Mouse (Mus musculus): ENCODE data around the gene Rbm19. TPM values are rescaled to one million over a fixed set of nuclear protein-coding genes. Genes with fewer than 3 reads are reported as not detected.
A peak's percentile ranks its signal among the peaks of the same experiment; 100 is the strongest.

The Rbm19 gene
- total and polyA plus RNA-seq, 2 experiments from 2014 or later: 10.2 to 20.8 TPM

GRCm38 (mm10) chr5:120138406-120138805 lies 22.1 kb downstream of the Rbm19 start:
- Histone ChIP-seq H3K4me1 (ENCODE audit: control insufficient read depth, insufficient read depth) (peaks cover 9% of the 10 kb centered on the region; the same call in 1 of the 2 replicates), H3K9ac (replicated peaks; ENCODE audit: low read depth, low read length) (no peak overlapping the region), H3K9me3 (replicated peaks; ENCODE audit: control insufficient read depth, low read length) (no peaks in the 10 kb centered on the region), H3K4me3 (ENCODE audit: low read depth, low read length) (no peak overlapping the region), H3K27me3 (ENCODE audit: control insufficient read depth, insufficient read depth, low read length) (no peaks in the 10 kb centered on the region), H3K36me3 (replicated peaks; ENCODE audit: control insufficient read depth, insufficient read depth, low read length) (peaks cover 24% of the 10 kb centered on the region), H3K4me2 (ENCODE audit: low read depth, low read length) (no peak overlapping the region), H3K27ac (ENCODE audit: low read depth) (peak overlapping the region; percentile 32; the same call in 1 of the 2 replicates)
- WGBS: 22% methylated on average over 3 of the region's 3 CpGs
- ATAC-seq (ENCODE audit: insufficient read depth, low read depth): peak; percentile 54
- no peak for TF ChIP-seq CTCF (IDR thresholded peaks at IDR 0.05; ENCODE audit: low read depth)
- no peak for TF ChIP-seq EP300 (IDR thresholded peaks at IDR 0.05; ENCODE audit: low read depth)
- DNase-seq (ENCODE audit: low spot score): no peak

- Histone ChIP-seq H3K9me3 (replicated peaks; ENCODE audit: control insufficient read depth, low read length) (no peaks in the 10 kb centered on the region), H3K4me3 (ENCODE audit: low read depth, low read length) (no peak overlapping the region), H3K27ac (ENCODE audit: low read depth) (no peak overlapping the region), H3K36me3 (replicated peaks; ENCODE audit: control insufficient read depth, insufficient read depth, low read length) (peaks cover 24% of the 10 kb centered on the region), H3K27me3 (ENCODE audit: control insufficient read depth, insufficient read depth, low read length) (no peaks in the 10 kb centered on the region), H3K4me2 (ENCODE audit: low read depth, low read length) (no peak overlapping the region), H3K4me1 (ENCODE audit: control insufficient read depth, insufficient read depth) (peaks cover 9% of the 10 kb centered on the region; the same call in 1 of the 2 replicates), H3K9ac (replicated peaks; ENCODE audit: low read depth, low read length) (no peak overlapping the region)
- no peak for DNase-seq (ENCODE audit: low spot score)
- ATAC-seq (ENCODE audit: insufficient read depth, low read depth): 0 out of 2 replicates have a peak, but pooled peaks have one; percentile 21
- 56% methylated on average over 8 of the region's 8 CpGs for WGBS
- TF ChIP-seq CTCF (IDR thresholded peaks at IDR 0.05; ENCODE audit: low read depth) (no peak), EP300 (IDR thresholded peaks at IDR 0.05; ENCODE audit: low read depth) (no peak)
These were observed 23.0 kb downstream of the Rbm19 start for GRCm38 (mm10) chr5:120139224-120139623.

- ATAC-seq (ENCODE audit: insufficient read depth, low read depth) (no peak), DNase-seq (ENCODE audit: low spot score) (no peak)
- Histone ChIP-seq H3K9me3 (replicated peaks; ENCODE audit: control insufficient read depth, low read length) (no peaks in the 10 kb centered on the region), H3K36me3 (replicated peaks; ENCODE audit: control insufficient read depth, insufficient read depth, low read length) (peaks cover 40% of the 10 kb centered on the region), H3K27ac (ENCODE audit: low read depth) (no peak overlapping the region), H3K4me3 (ENCODE audit: low read depth, low read length) (no peak overlapping the region), H3K4me2 (ENCODE audit: low read depth, low read length) (no peak overlapping the region), H3K4me1 (ENCODE audit: control insufficient read depth, insufficient read depth) (no peaks in the 10 kb centered on the region), H3K9ac (replicated peaks; ENCODE audit: low read depth, low read length) (no peak overlapping the region), H3K27me3 (ENCODE audit: control insufficient read depth, insufficient read depth, low read length) (no peaks in the 10 kb centered on the region)
- peak; percentile 33 for TF ChIP-seq CTCF (IDR thresholded peaks at IDR 0.05; ENCODE audit: low read depth)
- no peak for TF ChIP-seq EP300 (IDR thresholded peaks at IDR 0.05; ENCODE audit: low read depth)
- 53% methylated on average over 7 of the region's 7 CpGs for WGBS
These were observed 27.7 kb downstream of the Rbm19 start for GRCm38 (mm10) chr5:120143941-120144340.

GRCm38 (mm10) chr5:120145371-120146050 lies 29.2 kb downstream of the Rbm19 start:
- 80% methylated on average over 19 of the region's 19 CpGs for WGBS
- Histone ChIP-seq H3K9ac (replicated peaks; ENCODE audit: low read depth, low read length) (no peak overlapping the region), H3K4me1 (ENCODE audit: control insufficient read depth, insufficient read depth) (no peaks in the 10 kb centered on the region), H3K4me2 (ENCODE audit: low read depth, low read length) (no peak overlapping the region), H3K36me3 (replicated peaks; ENCODE audit: control insufficient read depth, insufficient read depth, low read length) (peaks cover 36% of the 10 kb centered on the region), H3K4me3 (ENCODE audit: low read depth, low read length) (no peak overlapping the region), H3K9me3 (replicated peaks; ENCODE audit: control insufficient read depth, low read length) (no peaks in the 10 kb centered on the region), H3K27me3 (ENCODE audit: control insufficient read depth, insufficient read depth, low read length) (no peaks in the 10 kb centered on the region), H3K27ac (ENCODE audit: low read depth) (no peak overlapping the region)
- DNase-seq (ENCODE audit: low spot score) (no peak), ATAC-seq (ENCODE audit: insufficient read depth, low read depth) (no peak)
- no peak for TF ChIP-seq EP300 (IDR thresholded peaks at IDR 0.05; ENCODE audit: low read depth)
- no peak for TF ChIP-seq CTCF (IDR thresholded peaks at IDR 0.05; ENCODE audit: low read depth)

GRCm38 (mm10) chr5:120146051-120146385 lies 29.8 kb downstream of the Rbm19 start:
- Histone ChIP-seq H3K4me2 (ENCODE audit: low read depth, low read length) (no peak overlapping the region), H3K9me3 (replicated peaks; ENCODE audit: control insufficient read depth, low read length) (no peaks in the 10 kb centered on the region), H3K9ac (replicated peaks; ENCODE audit: low read depth, low read length) (no peak overlapping the region), H3K27me3 (ENCODE audit: control insufficient read depth, insufficient read depth, low read length) (no peaks in the 10 kb centered on the region), H3K36me3 (replicated peaks; ENCODE audit: control insufficient read depth, insufficient read depth, low read length) (peaks cover 31% of the 10 kb centered on the region), H3K4me3 (ENCODE audit: low read depth, low read length) (no peak overlapping the region), H3K4me1 (ENCODE audit: control insufficient read depth, insufficient read depth) (no peaks in the 10 kb centered on the region), H3K27ac (ENCODE audit: low read depth) (no peak overlapping the region)
- TF ChIP-seq CTCF (IDR thresholded peaks at IDR 0.05; ENCODE audit: low read depth) (peak; percentile 81), EP300 (IDR thresholded peaks at IDR 0.05; ENCODE audit: low read depth) (no peak)
- ATAC-seq (ENCODE audit: insufficient read depth, low read depth): peak; percentile 58
- WGBS: 44% methylated on average over 11 of the region's 11 CpGs
- DNase-seq (ENCODE audit: low spot score): peak; percentile 44

GRCm38 (mm10) chr5:120146909-120147308 lies 30.6 kb downstream of the Rbm19 start:
- Histone ChIP-seq H3K36me3 (replicated peaks; ENCODE audit: control insufficient read depth, insufficient read depth, low read length) (peaks cover 29% of the 10 kb centered on the region), H3K4me1 (ENCODE audit: control insufficient read depth, insufficient read depth) (no peaks in the 10 kb centered on the region), H3K4me2 (ENCODE audit: low read depth, low read length) (no peak overlapping the region), H3K4me3 (ENCODE audit: low read depth, low read length) (no peak overlapping the region), H3K9ac (replicated peaks; ENCODE audit: low read depth, low read length) (no peak overlapping the region), H3K27ac (ENCODE audit: low read depth) (no peak overlapping the region), H3K9me3 (replicated peaks; ENCODE audit: control insufficient read depth, low read length) (no peaks in the 10 kb centered on the region), H3K27me3 (ENCODE audit: control insufficient read depth, insufficient read depth, low read length) (no peaks in the 10 kb centered on the region)
- TF ChIP-seq EP300 (IDR thresholded peaks at IDR 0.05; ENCODE audit: low read depth) (no peak), CTCF (IDR thresholded peaks at IDR 0.05; ENCODE audit: low read depth) (no peak)
- ATAC-seq (ENCODE audit: insufficient read depth, low read depth) (no peak), DNase-seq (ENCODE audit: low spot score) (no peak)
- 78% methylated on average over 3 of the region's 3 CpGs for WGBS

Data from heart, postnatal 0 days (tissue).